Mouse (Mus musculus): ENCODE results near the gene Tial1. TPM values are rescaled to one million over a fixed set of nuclear protein-coding genes. Genes with fewer than 3 reads are reported as not detected.

The Tial1 gene
- 16.4 and 17.9 TPM in 2 replicates for polyA plus RNA-seq (2015; fragmentation: Nextera tagmentation; extraction: Ambion mirVana)

GRCm38 (mm10) chr7:128461285-128462215, at the start of gene Tial1:
Gene Tial1, minus strand, starts transcription at chr7:128461717.
- under 1% methylated on average over 69 of the region's 69 CpGs for WGBS
- peak within 1 kb of the TSS; percentile 97 for H3K9ac ChIP-seq
- peaks cover 30% of the 10 kb centered on the region for H3K4me1 ChIP-seq
- H3K4me3 ChIP-seq = peak within 1 kb of the TSS; percentile 96
- H3K27me3 ChIP-seq (replicated peaks) = no peaks in the 10 kb centered on the region
- no peaks in the 10 kb centered on the region for H3K36me3 ChIP-seq
- H3K9me3 ChIP-seq = no peaks in the 10 kb centered on the region
- peak within 1 kb of the TSS; percentile 93 for H3K4me2 ChIP-seq
- H3K27ac ChIP-seq (replicated peaks) = peak within 1 kb of the TSS; percentile 97
- ATAC-seq (ENCODE audit: extremely low read depth, insufficient number of reproducible peaks, low FRiP score, low TSS enrichment) = peak; percentile 99

- Histone ChIP-seq H3K9ac (no peak overlapping the region), H3K9me3 (no peaks in the 10 kb centered on the region), H3K36me3 (no peaks in the 10 kb centered on the region), H3K27me3 (replicated peaks) (no peaks in the 10 kb centered on the region), H3K4me2 (no peak overlapping the region), H3K4me3 (no peak overlapping the region), H3K27ac (replicated peaks) (no peak overlapping the region), H3K4me1 (peaks cover 14% of the 10 kb centered on the region)
- 80% methylated on average over 6 of the region's 6 CpGs for WGBS
- no peak for ATAC-seq (ENCODE audit: extremely low read depth, insufficient number of reproducible peaks, low FRiP score, low TSS enrichment)
Measured at GRCm38 (mm10) chr7:128504091-128504490, 42.6 kb upstream of the Tial1 start.

DNA sequence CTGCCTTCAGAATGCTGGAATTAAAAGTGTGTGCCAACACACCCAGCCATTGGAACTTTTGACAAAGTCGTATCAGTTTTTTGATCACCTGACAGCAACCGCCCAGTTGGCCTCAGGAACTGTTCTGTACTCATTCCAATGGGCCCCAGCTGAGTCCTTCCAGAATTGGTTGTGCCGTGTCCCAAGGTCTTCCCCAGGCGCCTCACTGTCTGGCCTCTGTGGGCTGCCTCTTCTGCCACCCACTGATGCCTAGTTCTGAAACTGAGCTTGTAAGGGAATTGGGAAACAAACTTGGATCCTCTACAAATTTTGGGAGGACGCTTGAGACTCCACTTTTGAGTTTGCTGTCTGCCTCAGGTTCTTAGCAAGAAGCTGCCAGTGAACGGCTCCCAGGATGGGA, 38.3 kb upstream of the Tial1 start:
- ATAC-seq (ENCODE audit: extremely low read depth, insufficient number of reproducible peaks, low FRiP score, low TSS enrichment) = no peak
- WGBS = 65% methylated on average over 6 of the region's 6 CpGs
- no peaks in the 10 kb centered on the region for H3K36me3 ChIP-seq

DNA sequence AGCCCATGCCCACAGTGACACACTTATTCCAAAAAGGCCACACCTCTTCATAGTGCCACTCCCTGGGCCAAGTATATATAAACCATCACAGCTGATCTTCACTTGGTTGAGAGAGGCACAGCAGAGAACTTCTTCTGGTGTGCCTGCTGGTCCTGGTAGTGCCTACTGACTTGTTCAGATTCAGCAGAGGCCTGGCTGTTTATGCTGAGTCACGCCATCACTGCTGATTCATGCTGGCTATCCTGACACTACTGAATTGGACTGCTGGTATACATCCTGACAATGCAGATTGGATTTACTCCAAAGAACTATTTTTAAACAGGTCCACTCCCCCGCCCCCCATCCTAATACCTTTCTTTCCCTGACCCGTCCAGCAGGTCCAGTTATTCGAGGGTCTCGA, 33.0 kb upstream of the Tial1 start:
- Histone ChIP-seq H3K27me3 (replicated peaks) (no peaks in the 10 kb centered on the region), H3K4me2 (no peak overlapping the region), H3K4me3 (no peak overlapping the region), H3K9me3 (no peaks in the 10 kb centered on the region), H3K4me1 (peaks cover 1% of the 10 kb centered on the region; the same call in 1 of the 2 replicates), H3K9ac (no peak overlapping the region), H3K27ac (replicated peaks) (no peak overlapping the region), H3K36me3 (no peaks in the 10 kb centered on the region)
- ATAC-seq (ENCODE audit: extremely low read depth, insufficient number of reproducible peaks, low FRiP score, low TSS enrichment) = no peak
- WGBS = 79% methylated on average over 5 of the region's 5 CpGs

More for the DNA sequence above, 38.3 kb upstream of the Tial1 start:
- Histone ChIP-seq H3K27ac (replicated peaks) (no peak overlapping the region), H3K27me3 (replicated peaks) (no peaks in the 10 kb centered on the region), H3K9me3 (no peaks in the 10 kb centered on the region), H3K9ac (no peak overlapping the region), H3K4me3 (no peak overlapping the region), H3K4me1 (peaks cover 14% of the 10 kb centered on the region), H3K4me2 (no peak overlapping the region)

- Histone ChIP-seq H3K4me1 (no peaks in the 10 kb centered on the region), H3K27me3 (replicated peaks) (no peaks in the 10 kb centered on the region), H3K36me3 (no peaks in the 10 kb centered on the region), H3K9me3 (peaks cover 40% of the 10 kb centered on the region), H3K27ac (replicated peaks) (no peak overlapping the region), H3K4me2 (no peak overlapping the region), H3K4me3 (no peak overlapping the region), H3K9ac (no peak overlapping the region)
- ATAC-seq (ENCODE audit: extremely low read depth, insufficient number of reproducible peaks, low FRiP score, low TSS enrichment) = no peak
- 87% methylated on average over 3 of the region's 3 CpGs for WGBS
Measured at GRCm38 (mm10) chr7:128488986-128489385, 27.5 kb upstream of the Tial1 start.

GRCm38 (mm10) chr7:128474322-128474721, 12.8 kb upstream of the Tial1 start:
- Histone ChIP-seq H3K9me3 (0 out of 2 replicates have a peak, but pooled peaks cover 6% of the 10 kb centered on the region), H3K4me1 (no peaks in the 10 kb centered on the region), H3K36me3 (no peaks in the 10 kb centered on the region), H3K9ac (no peak overlapping the region), H3K4me2 (peak overlapping the region; percentile 55), H3K27ac (replicated peaks) (no peak overlapping the region), H3K4me3 (peak overlapping the region; percentile 32), H3K27me3 (replicated peaks) (no peaks in the 10 kb centered on the region)
- no peak for ATAC-seq (ENCODE audit: extremely low read depth, insufficient number of reproducible peaks, low FRiP score, low TSS enrichment)
- 30% methylated on average over 10 of the region's 10 CpGs for WGBS

DNA sequence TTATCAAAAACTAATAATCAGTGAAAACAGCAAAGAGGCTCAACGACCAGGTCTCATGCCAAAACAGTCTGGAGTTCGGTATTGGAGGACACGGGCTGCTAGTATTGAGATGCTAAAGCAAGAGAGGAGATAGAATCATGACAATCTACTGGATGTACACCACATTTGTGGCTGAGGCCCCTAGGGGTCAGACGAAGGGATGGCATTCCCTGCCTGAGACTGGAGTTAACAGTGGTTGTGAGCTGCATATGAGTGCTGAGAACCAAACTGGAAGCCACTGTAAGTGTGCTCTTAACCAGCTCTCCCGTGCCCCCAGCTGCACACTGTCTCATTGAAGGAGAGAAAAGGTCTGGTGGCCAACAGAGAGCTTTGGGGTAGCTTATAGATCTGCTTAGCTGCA, 889 bp upstream of the Tial1 start:
- no peaks in the 10 kb centered on the region for H3K27me3 ChIP-seq (replicated peaks)
- peak overlapping the region; percentile 96 for H3K4me3 ChIP-seq
- H3K27ac ChIP-seq (replicated peaks) = no peak overlapping the region
- H3K4me1 ChIP-seq = peaks cover 28% of the 10 kb centered on the region
- no peaks in the 10 kb centered on the region for H3K36me3 ChIP-seq
- peak overlapping the region; percentile 66 for H3K9ac ChIP-seq
- WGBS = 57% methylated on average over 5 of the region's 5 CpGs
- H3K4me2 ChIP-seq = peak overlapping the region; percentile 93
- ATAC-seq (ENCODE audit: extremely low read depth, insufficient number of reproducible peaks, low FRiP score, low TSS enrichment) = no peak
- no peaks in the 10 kb centered on the region for H3K9me3 ChIP-seq

DNA sequence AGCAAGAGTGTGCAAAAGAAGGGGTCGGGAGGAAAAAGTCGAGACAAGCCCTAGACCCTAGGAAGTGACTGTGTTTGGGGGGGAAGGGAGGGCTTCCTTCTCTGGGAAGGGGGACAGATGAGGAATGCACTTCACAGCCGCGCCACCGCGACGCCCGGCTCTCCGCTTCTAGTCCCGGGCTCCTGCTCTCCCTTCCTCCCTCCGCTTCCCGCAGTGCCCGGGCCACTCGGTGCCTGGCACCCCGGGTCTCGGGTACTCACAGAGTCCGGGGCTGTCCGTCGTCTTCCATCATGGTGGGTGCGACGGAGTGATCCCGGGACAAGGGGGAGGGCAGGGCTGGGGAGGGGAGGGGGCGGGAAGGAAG, 670 bp downstream of the Tial1 start:
- Histone ChIP-seq H3K9me3 (no peaks in the 10 kb centered on the region), H3K27ac (replicated peaks) (peak overlapping the region; percentile 97), H3K4me1 (peaks cover 30% of the 10 kb centered on the region), H3K27me3 (replicated peaks) (no peaks in the 10 kb centered on the region), H3K9ac (peak overlapping the region; percentile 97), H3K4me3 (peak overlapping the region; percentile 96), H3K36me3 (no peaks in the 10 kb centered on the region), H3K4me2 (peak overlapping the region; percentile 93)
- ATAC-seq (ENCODE audit: extremely low read depth, insufficient number of reproducible peaks, low FRiP score, low TSS enrichment) = peak; percentile 7
- 0% methylated on average over 22 of the region's 23 CpGs for WGBS

GRCm38 (mm10) chr7:128460131-128460864, 1.2 kb downstream of the Tial1 start:
- Histone ChIP-seq H3K9me3 (no peaks in the 10 kb centered on the region), H3K4me3 (peak overlapping the region; percentile 96), H3K27ac (replicated peaks) (peak overlapping the region; percentile 97), H3K27me3 (replicated peaks) (no peaks in the 10 kb centered on the region), H3K4me1 (peaks cover 30% of the 10 kb centered on the region), H3K4me2 (peak overlapping the region; percentile 93), H3K9ac (peak overlapping the region; percentile 97), H3K36me3 (no peaks in the 10 kb centered on the region)
- under 1% methylated on average over 36 of the region's 36 CpGs for WGBS
- no peak for ATAC-seq (ENCODE audit: extremely low read depth, insufficient number of reproducible peaks, low FRiP score, low TSS enrichment)

DNA sequence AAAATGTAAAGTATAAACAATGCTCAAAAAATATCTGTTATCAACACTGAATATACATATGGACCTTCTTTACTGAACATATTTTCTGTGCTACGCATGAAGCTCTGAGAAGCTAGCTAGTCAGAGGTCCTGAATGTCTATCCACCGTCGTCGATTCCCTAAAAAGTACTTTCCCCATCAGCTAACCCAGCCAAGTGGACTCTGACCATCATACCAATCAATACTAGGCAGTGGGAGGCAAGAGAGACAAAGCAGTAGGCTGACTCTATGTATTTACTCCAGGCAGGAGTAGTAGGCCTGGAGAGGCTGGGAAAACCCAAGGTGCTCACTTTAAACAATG, 1.8 kb downstream of the Tial1 start:
- Histone ChIP-seq H3K4me2 (peak overlapping the region; percentile 93), H3K4me3 (peak overlapping the region; percentile 96), H3K27me3 (replicated peaks) (no peaks in the 10 kb centered on the region), H3K4me1 (peaks cover 30% of the 10 kb centered on the region), H3K36me3 (peaks cover 2% of the 10 kb centered on the region), H3K9ac (peak overlapping the region; percentile 97), H3K9me3 (no peaks in the 10 kb centered on the region), H3K27ac (replicated peaks) (peak overlapping the region; percentile 97; the same call in 1 of the 2 replicates)
- WGBS = 18% methylated on average over 4 of the region's 4 CpGs
- no peak for ATAC-seq (ENCODE audit: extremely low read depth, insufficient number of reproducible peaks, low FRiP score, low TSS enrichment)

- no peak overlapping the region for H3K4me2 ChIP-seq
- H3K36me3 ChIP-seq = peaks cover 19% of the 10 kb centered on the region
- H3K4me3 ChIP-seq = no peak overlapping the region
- H3K4me1 ChIP-seq = peaks cover 30% of the 10 kb centered on the region
- H3K9ac ChIP-seq = no peak overlapping the region
- H3K9me3 ChIP-seq = no peaks in the 10 kb centered on the region
- no peak for ATAC-seq (ENCODE audit: extremely low read depth, insufficient number of reproducible peaks, low FRiP score, low TSS enrichment)
- H3K27ac ChIP-seq (replicated peaks) = no peak overlapping the region
- H3K27me3 ChIP-seq (replicated peaks) = no peaks in the 10 kb centered on the region
Measured at GRCm38 (mm10) chr7:128458011-128458410, 3.5 kb downstream of the Tial1 start.

All from heart, embryonic 13.5 days (tissue).